Mouse (Mus musculus): ENCODE results near the gene Pnkp. TPM values are rescaled to one million over a fixed set of nuclear protein-coding genes. Genes with fewer than 3 reads are reported as not detected.
A peak's percentile ranks its signal among the peaks of the same experiment; 100 is the strongest.

The Pnkp gene
- 67.3 and 84.9 TPM in 2 replicates for polyA plus RNA-seq (2012; rRNA removed)

DNA sequence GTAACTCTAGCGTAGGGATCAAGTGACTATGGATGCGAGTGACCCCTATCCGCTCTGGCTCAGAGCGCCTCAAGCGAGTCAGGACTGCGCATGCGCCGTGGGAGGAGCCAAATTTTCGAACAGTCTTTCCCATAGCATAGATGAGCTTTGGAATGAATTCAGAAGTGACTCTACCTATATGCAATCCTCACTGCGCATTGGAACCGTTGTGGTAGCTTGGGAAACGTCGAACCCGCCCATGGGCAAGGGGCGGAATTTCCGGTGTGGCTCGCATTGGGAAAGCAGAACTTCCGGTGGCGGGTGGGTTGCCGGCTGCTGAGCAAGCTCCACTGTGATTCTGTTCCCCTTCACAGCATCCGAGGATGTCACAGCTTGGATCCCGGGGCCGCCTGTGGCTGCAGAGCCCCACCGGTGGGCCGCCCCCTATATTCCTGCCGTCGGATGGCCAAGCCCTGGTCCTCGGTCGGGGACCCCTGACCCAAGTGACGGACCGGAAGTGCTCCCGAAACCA lies at the start of gene Pnkp:
TSS of gene Pnkp (plus strand) at position 98 of the 511 bp plus-strand sequence.
- Histone ChIP-seq H3K27me3 (ENCODE audit: control insufficient read depth, insufficient read depth, low read length) (no peaks in the 10 kb centered on the region), H3K27ac (ENCODE audit: insufficient read depth, low read length) (peak within 1 kb of the TSS; percentile 78), H3K36me3 (ENCODE audit: control insufficient read depth, insufficient read depth, low read length) (peaks cover 5% of the 10 kb centered on the region; the same call in 1 of the 2 replicates), H3K4me1 (ENCODE audit: control insufficient read depth, insufficient read depth, insufficient read length) (peaks cover 16% of the 10 kb centered on the region; the same call in 1 of the 2 replicates), H3K4me3 (ENCODE audit: extremely low read depth, insufficient read depth, insufficient read length) (peak within 1 kb of the TSS; percentile 88)
- TF ChIP-seq POLR2A (IDR thresholded peaks at IDR 0.05; ENCODE audit: low read depth, low read length), result no peak; the same call in 1 of the 2 replicates
- TF ChIP-seq CTCF (IDR thresholded peaks at IDR 0.05; ENCODE audit: extremely low read depth, insufficient read depth, insufficient read length, insufficient replicate concordance), result no peak
- peak; percentile 60 to 73 for DNase-seq (ENCODE audit: low read depth in 1 of 2, low spot score in 2 of 2)
- under 1% methylated on average over 32 of the region's 32 CpGs for WGBS

DNA sequence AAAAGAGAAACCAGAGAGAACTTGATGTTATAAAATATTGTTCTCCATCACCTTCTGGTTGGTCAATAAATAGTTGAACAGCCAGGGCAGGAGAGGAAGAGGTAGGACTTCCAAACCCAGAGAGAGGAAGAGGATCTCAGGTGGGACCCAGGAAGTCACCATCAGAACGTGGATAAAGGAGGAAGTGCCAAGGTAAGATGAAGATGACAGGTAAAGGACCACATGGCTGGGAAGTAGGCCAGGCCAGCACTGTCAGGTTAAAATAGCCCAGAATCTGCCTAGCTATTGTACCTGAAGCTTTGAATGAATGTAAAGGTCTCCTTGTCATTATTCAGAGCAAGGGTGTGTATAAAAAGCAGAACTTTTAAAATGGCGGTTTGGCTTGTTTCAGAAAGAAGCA lies 48.0 kb upstream of the Pnkp start:
- H3K4me1 ChIP-seq (ENCODE audit: control insufficient read depth, insufficient read depth, insufficient read length), result no peaks in the 10 kb centered on the region
- 63% methylated on average over 2 of the region's 2 CpGs for WGBS
- no peak overlapping the region for H3K4me3 ChIP-seq (ENCODE audit: extremely low read depth, insufficient read depth, insufficient read length)
- H3K36me3 ChIP-seq (ENCODE audit: control insufficient read depth, insufficient read depth, low read length), result no peaks in the 10 kb centered on the region
- H3K27ac ChIP-seq (ENCODE audit: insufficient read depth, low read length), result no peak overlapping the region
- no peaks in the 10 kb centered on the region for H3K27me3 ChIP-seq (ENCODE audit: control insufficient read depth, insufficient read depth, low read length)
- DNase-seq (ENCODE audit: low read depth in 1 of 2, low spot score in 2 of 2), result no peak
- TF ChIP-seq CTCF (IDR thresholded peaks at IDR 0.05; ENCODE audit: extremely low read depth, insufficient read depth, insufficient read length, insufficient replicate concordance) (no peak), POLR2A (IDR thresholded peaks at IDR 0.05; ENCODE audit: low read depth, low read length) (no peak)

DNA sequence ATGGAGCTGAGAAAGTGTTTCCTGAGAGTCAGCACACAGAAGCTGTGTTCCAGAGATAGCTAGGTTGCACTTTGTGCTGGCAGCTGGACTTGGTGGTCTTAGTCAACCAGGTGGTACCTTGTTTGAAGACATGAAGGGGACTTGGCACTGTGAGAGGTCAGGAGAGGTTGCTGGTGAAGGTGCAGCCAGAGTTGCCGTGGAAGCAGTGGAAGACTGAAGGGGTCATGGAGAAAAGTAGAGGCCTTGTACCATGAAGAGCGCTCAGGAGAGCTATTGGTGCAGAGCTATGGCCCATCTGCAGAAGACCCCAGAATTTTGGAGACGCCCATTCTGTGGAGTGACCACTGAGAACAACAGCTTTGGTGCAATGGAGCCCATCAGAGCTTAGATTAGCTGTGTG lies 47.5 kb upstream of the Pnkp start:
- Histone ChIP-seq H3K4me3 (ENCODE audit: extremely low read depth, insufficient read depth, insufficient read length) (no peak overlapping the region), H3K4me1 (ENCODE audit: control insufficient read depth, insufficient read depth, insufficient read length) (no peaks in the 10 kb centered on the region), H3K27ac (ENCODE audit: insufficient read depth, low read length) (no peak overlapping the region), H3K36me3 (ENCODE audit: control insufficient read depth, insufficient read depth, low read length) (no peaks in the 10 kb centered on the region), H3K27me3 (ENCODE audit: control insufficient read depth, insufficient read depth, low read length) (no peaks in the 10 kb centered on the region)
- 91% methylated on average over 3 of the region's 3 CpGs for WGBS
- TF ChIP-seq CTCF (IDR thresholded peaks at IDR 0.05; ENCODE audit: extremely low read depth, insufficient read depth, insufficient read length, insufficient replicate concordance) (no peak), POLR2A (IDR thresholded peaks at IDR 0.05; ENCODE audit: low read depth, low read length) (no peak)
- no peak for DNase-seq (ENCODE audit: low read depth in 1 of 2, low spot score in 2 of 2)

DNA sequence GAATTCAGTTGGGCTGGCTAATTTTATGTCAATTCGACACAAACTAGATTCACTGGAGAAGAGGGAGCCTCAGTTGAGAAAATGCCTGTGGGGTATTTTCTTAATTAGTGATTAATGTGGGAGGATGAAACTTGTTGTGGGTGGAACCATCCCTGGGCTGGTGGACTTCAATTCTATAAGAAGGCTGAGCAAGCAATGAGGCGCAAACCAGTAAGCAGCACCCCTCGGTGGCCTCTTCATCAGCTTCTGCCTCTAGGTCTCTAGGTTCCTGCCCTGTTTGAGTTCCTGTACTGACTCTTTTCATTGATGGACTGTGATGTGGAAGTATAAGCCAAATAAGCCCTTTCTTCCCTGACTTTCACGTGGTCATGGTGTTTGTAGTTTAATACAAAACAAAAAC lies 46.6 kb upstream of the Pnkp start:
- 87% methylated on average over 4 of the region's 4 CpGs for WGBS
- H3K27me3 ChIP-seq (ENCODE audit: control insufficient read depth, insufficient read depth, low read length), result no peaks in the 10 kb centered on the region
- no peak for DNase-seq (ENCODE audit: low read depth in 1 of 2, low spot score in 2 of 2)
- H3K4me3 ChIP-seq (ENCODE audit: extremely low read depth, insufficient read depth, insufficient read length), result no peak overlapping the region
- TF ChIP-seq CTCF (IDR thresholded peaks at IDR 0.05; ENCODE audit: extremely low read depth, insufficient read depth, insufficient read length, insufficient replicate concordance) (no peak), POLR2A (IDR thresholded peaks at IDR 0.05; ENCODE audit: low read depth, low read length) (no peak)
- H3K27ac ChIP-seq (ENCODE audit: insufficient read depth, low read length), result no peak overlapping the region
- H3K36me3 ChIP-seq (ENCODE audit: control insufficient read depth, insufficient read depth, low read length), result no peaks in the 10 kb centered on the region
- H3K4me1 ChIP-seq (ENCODE audit: control insufficient read depth, insufficient read depth, insufficient read length), result peaks cover 4% of the 10 kb centered on the region; the same call in 1 of the 2 replicates

DNA sequence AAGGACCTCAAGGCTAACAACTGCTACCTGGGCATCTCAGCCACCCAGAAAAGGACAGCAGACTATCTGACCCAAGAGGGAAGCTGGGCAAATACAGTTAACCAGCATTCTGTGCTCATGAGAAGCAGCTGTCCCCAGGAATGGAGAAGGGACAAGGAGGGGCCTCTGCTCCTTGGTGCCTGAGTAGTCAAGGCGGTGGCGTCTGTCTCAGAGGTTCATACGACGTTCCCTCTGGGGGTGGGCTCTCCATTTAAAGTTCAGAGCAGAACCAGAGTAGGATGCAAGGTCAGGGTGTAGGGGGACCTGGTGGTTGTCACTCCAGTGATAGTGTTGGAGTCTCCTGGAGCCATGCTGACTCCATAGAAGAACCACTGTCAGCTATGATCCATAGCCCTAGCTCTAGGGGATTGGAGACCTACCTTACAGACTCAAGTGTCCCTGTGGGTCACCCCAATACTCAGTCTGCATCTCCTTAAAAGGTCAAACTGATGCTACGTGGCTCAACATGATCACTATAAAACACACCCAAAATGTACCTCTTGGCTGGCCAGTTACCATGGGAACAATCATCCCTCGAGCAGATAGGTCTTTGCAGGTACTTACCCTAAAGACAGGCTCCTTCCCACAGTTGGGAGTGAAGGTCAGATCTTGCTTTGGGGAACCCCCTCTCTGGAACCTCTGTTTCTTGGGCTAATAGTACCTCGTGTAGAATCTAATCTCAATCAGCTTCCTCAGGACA lies 46.0 kb upstream of the Pnkp start:
- TF ChIP-seq POLR2A (IDR thresholded peaks at IDR 0.05; ENCODE audit: low read depth, low read length), result no peak
- 84% methylated on average over 7 of the region's 7 CpGs for WGBS

DNA sequence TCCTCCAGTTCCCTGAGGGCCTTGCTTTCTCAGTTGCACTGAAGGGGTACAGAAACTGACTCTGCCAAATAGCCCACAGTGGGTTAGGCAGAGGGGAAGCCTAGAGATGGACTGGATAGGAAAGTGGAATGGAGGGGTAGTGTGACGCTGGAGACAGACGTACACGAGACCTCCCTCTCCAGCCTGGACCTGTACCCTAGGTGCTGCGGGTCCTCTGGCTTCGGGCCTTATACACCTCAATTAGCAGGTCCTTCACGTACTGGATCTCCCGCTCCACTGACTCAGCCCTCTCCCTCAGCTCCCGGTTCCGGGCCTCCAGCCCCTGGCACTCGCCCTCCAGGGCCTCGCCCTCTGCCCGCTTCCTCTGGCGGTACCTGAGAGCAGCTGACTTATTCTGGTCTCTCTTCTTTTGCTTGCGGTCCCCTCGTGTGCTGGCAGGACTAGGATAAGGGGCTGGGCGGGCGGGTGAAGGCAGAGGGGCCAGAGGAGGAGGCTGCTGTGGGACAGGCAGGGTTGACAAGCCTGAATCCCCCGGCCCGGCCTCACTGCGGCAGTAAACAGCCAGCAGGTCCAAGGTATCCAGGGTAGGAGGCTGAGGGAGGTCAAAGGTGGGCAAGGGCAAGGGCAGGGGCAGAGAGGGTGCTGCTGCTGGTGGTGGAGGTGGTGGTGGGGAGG lies 44.2 kb upstream of the Pnkp start:
- WGBS, result 91% methylated on average over 20 of the region's 20 CpGs

More for the DNA sequence above, 46.0 kb upstream of the Pnkp start:
- no peak for DNase-seq (ENCODE audit: low read depth in 1 of 2, low spot score in 2 of 2)
- Histone ChIP-seq H3K27ac (ENCODE audit: insufficient read depth, low read length) (no peak overlapping the region), H3K4me3 (ENCODE audit: extremely low read depth, insufficient read depth, insufficient read length) (no peak overlapping the region), H3K4me1 (ENCODE audit: control insufficient read depth, insufficient read depth, insufficient read length) (peaks cover 4% of the 10 kb centered on the region; the same call in 1 of the 2 replicates), H3K27me3 (ENCODE audit: control insufficient read depth, insufficient read depth, low read length) (no peaks in the 10 kb centered on the region), H3K36me3 (ENCODE audit: control insufficient read depth, insufficient read depth, low read length) (no peaks in the 10 kb centered on the region)

More for the DNA sequence above, 44.2 kb upstream of the Pnkp start:
- no peak for TF ChIP-seq CTCF (IDR thresholded peaks at IDR 0.05; ENCODE audit: extremely low read depth, insufficient read depth, insufficient read length, insufficient replicate concordance)
- Histone ChIP-seq H3K27ac (ENCODE audit: insufficient read depth, low read length) (no peak overlapping the region), H3K4me3 (ENCODE audit: extremely low read depth, insufficient read depth, insufficient read length) (no peak overlapping the region), H3K36me3 (ENCODE audit: control insufficient read depth, insufficient read depth, low read length) (no peaks in the 10 kb centered on the region), H3K27me3 (ENCODE audit: control insufficient read depth, insufficient read depth, low read length) (no peaks in the 10 kb centered on the region), H3K4me1 (ENCODE audit: control insufficient read depth, insufficient read depth, insufficient read length) (peaks cover 7% of the 10 kb centered on the region)
- DNase-seq (ENCODE audit: low read depth in 1 of 2, low spot score in 2 of 2), result no peak

Data from spleen, adult 2 months (tissue).